Mouse (Mus musculus) testis, adult 2 months (tissue): ENCODE results near the gene Cacng2.

Experiments used
- CTCF ChIP-seq: fragments of 200-500 bp; IDR thresholded peaks from 2 replicates; pipeline ENCODE4 v1.5.1; 2012; ENCODE audit warnings: low read depth, mild to moderate bottlenecking, inconsistent platforms, low read length, moderate library complexity; ENCODE audit not compliant: control insufficient read depth, insufficient read depth, insufficient replicate concordance
- POLR2A ChIP-seq: fragments of 200-500 bp; IDR thresholded peaks from 2 replicates; pipeline ENCODE4 v1.6.1; 2012; ENCODE audit warnings: low read depth, mild to moderate bottlenecking, inconsistent platforms, low read length, moderate library complexity; ENCODE audit not compliant: control insufficient read depth

DNA sequence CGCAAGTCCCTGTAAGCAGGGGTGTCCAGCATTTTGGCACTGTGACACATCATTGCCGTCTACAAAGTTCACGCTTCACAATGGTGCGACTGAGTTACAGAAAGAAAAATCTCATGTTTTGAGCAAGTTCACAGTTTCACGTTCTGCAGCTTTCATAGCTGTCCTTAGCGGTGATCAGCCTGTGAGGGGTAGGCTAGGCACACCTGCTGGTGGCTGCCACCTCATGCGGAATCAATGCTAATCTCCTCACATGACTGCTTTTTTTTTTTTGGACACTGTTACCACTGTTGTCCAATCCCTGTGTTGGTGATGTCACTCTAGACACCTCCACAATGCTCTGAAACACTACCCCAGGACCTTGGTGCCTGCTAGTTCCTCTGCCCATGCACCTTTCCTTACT is 46.7 kb downstream of the Cacng2 start:
- no peak for TF ChIP-seq CTCF
- TF ChIP-seq POLR2A = no peak
